Mouse (Mus musculus): ENCODE data around the gene Zan. TPM values are rescaled to one million over a fixed set of nuclear protein-coding genes. Genes with fewer than 3 reads are reported as not detected.

Gene Zan
- polyA plus RNA-seq, 2 experiments from 2014 or later: 0.11 to 0.21 TPM

DNA sequence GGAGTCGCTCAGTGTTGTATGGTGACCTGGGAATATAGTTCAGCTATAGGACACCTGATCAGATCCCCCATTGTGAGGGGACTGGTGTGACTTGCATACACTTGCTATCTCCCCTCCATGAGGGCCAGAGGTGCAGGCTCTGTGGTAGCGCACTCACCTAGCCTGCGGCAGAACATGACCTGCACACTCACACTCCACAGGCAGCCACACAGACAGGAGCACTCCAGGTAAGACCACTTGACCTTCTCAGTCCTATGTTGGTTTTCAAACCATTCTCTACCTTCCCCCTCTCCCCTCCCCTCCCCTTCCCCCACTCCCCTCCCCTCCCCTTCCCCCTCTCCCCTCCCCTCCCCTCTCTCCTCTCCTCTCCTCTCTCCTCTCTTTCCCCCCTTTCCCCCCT, 66.3 kb downstream of the Zan start:
- no peak for ATAC-seq

DNA sequence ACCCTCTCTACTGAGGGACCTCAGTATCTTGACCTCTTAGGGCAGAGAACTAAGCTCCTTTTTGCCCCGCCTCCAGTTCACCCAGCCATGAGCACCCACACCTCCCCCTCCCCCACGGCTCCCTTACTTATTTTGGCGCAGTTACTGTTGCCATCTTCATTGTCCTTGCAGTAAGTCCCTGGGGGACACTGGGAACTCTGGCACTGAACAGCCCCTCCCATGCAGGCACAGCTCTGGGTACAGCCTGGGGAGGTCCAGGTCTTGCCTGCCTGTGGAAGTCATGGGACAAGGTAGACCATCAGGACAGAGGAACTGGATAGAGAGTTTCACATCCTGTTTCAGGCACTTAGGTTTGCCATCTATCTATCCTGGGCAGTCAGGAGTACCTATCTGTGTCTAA, 66.8 kb downstream of the Zan start:
- ATAC-seq: no peak

DNA sequence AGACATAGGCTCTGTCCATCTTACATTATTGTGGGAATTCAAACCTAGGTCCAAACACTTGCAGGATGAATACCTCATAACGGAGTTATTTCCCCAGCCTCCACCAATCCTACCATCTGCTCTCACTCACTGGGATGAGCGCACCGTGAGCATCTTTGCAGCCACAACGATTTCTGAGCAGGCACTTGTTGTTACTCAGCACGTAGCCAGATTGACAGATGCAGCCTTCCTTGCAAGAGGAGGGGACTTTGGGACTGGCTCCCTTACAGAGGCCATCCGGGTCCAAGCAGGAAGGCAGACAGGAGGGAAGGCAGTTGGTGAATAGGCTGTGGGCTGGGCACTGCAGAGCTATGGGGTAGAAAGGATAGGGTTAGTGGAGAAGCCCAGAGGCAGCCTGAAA, 67.4 kb downstream of the Zan start:
- no peak for ATAC-seq

DNA sequence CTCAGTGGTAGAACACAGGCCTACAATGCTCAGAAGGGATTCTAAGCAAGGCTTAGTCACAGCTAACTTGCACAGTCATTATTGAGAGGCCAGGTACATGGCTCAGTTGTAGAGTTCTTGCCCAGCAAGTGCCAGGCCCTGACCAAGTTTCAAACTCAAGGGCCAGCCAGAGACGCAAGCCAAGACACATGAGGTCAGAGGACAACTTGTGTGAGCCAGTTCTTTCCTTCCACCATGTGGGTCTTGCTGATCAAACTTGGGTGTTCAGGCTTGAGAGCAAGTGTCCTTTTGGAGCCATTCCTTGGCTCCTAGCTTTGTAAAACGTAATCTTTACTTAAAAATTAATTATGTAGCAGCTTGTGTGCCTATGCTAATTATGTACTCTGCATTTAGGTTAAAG, 72.8 kb downstream of the Zan start:
- no peak for ATAC-seq

DNA sequence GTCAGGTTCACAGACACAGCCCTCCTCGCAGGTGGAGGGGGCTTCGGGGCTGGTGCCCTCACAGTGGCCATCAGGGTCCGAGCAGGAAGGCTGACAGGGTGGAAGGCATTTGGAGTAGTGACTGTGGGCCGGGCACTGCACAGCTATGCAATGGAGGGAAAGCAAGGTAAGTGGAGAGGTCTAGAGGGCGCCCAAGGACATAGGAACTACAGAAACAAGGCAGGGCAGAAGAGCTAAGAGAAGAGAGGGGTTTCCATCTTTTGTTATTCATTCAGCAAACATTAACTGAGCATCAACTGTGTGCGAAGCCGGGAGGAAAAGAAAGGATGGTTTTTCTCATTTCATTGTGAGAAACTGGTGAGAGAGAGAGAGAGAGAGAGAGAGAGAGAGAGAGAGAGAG, 82.4 kb downstream of the Zan start:
- ATAC-seq: no peak

DNA sequence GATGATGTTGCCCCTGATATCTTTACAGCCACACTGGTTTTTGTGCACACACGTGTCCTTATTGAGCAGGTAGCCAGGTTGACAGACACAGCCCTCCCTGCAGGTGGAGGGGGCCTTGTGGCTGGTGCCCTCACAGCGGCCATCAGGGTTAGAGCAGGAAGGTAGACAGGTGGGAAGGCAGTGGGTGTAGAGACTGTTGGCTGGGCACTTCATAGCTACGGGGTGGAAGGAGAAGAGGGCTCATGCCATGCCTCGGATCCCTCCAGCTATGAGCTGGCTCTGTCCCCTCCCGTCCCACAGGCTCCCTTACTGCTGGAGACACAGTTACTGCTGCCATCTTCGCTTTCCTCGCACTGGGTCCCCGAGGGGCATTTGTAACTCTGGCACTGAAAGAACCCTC, 85.2 kb downstream of the Zan start:
- no peak for ATAC-seq

DNA sequence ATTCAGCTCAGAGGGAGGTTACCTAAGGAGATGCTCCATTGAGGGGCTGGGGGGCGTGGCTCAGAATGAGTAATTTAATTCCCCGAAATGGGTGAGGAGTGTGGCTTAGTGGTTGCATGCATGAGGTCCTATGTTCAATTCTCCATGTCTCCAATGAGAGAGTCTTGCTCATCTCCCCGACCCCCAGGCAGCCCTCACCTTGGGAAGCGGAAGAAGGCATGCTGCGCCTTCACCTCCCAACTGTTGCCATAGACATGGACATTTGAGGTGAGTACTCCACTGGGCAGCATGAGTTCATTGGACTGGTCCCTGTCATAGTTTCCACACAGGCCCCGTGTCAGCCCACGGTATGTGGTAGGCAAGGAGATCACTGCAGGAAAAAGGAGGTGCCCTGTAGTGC, 90.2 kb downstream of the Zan start:
- ATAC-seq: no peak

DNA sequence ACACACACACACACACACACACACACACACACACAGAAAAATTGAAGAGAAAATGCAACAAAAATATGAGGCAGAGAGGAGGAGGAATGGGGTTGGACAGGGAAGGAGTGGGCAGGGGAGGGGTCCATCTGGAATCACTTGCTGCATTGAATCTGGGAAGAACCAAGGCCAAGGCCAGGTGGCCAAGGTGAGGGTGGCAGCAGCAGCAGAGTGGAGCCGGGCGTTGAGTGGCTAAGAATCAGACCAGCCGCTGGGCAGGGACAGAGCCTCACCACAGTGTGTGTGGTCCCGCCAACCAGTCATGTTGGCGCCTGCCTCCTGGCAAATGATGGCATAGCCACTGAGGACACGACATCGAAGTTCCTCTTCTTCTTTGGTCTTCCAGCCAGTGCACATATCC, 93.4 kb downstream of the Zan start:
- no peak for ATAC-seq

DNA sequence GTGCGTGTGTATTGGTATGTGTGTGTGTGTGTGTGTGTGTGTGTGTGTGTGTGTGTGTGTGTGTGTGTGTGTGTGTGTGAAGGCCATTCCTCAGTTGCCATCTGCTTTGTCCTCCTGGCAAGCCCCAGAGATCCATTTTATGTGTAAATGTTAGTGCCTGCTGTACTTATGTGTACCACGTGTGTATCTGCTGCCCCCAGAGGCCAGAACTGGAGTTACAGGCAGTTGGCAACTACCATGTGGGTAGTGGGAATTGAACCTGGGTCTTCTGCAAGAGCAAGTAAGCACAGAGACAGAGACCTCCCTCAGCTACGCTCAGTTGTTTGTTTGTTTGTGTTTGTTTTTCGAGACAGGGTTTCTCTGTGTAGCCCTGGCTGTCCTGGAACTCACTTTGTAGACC, 95.7 kb downstream of the Zan start:
- no peak for ATAC-seq

DNA sequence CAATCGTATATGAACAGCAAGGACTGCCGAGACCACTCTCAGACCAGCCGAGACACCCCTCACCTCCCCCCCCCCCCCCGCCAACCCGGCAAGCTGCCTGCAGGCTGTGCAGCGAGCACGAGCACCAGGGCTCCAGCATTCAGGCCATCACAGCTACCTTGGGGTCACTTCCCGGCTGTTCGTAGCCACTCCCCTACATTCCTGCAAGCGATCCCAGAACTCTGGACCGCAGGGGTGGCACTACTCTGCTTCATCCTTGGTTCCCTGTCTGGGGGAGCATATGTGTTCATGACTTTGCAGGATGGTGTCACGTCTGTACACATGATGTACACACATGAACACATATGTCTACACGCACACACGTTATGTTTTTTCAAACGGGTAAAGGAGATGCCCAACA, 99.3 kb downstream of the Zan start:
- ATAC-seq: no peak

DNA sequence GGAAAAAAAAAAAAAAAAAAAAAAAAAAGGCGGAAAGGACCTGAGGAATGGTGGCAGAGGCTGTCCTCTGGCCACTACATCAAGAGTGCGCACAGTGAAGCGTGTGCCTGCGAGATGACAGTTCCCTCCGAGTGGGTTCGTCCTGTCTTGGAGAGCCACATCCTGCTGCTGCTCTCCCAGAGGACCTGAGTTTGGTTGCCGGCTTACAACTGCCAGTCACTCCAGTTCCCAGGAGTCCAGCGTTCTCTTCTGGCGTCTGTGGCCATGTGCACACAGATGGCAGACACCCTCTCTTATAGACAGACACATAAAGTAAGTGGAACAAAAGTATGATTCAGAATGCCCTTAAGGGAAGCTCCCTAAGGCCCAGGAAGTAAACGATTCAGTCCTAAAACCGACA, 99.7 kb downstream of the Zan start:
- no peak for ATAC-seq

DNA sequence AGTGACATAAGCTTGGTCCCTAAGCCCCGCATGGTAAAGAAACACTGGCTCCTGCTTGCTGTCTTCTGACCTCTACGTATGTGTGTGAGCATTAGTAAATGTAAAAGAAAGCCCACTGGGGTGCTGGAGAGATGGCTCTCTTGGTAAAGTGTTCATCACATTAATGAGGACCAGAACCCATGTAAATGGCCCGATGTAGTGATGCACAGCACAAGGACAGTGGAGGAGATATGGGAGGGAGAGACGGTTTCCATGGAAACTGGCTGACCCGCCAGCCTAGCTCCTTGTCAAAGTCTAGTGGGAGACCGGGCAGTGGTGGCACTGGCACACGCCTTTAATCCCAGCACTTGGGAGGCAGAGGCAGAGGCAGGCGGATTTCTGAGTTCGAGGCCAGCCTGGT, 100.1 kb downstream of the Zan start:
- ATAC-seq: no peak

DNA sequence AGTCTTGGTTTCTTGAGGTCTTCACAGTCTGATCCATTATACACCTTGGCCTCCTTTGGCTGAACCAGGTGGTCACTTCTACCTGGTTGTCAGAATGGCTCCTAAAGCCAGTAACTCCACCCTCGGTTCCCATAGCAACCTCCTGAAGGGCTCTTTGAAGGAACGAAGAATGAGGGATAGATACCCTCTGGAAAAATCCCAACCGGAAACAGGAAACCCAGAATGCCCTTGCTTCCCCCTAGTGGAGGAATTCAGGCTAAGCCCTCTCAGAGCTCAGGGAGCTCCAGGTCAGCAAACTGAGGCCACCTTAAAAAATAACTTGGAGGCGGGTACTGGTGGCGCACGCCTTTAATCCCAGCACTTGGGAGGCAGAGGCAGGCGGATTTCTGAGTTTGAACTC, 100.7 kb downstream of the Zan start:
- no peak for ATAC-seq

DNA sequence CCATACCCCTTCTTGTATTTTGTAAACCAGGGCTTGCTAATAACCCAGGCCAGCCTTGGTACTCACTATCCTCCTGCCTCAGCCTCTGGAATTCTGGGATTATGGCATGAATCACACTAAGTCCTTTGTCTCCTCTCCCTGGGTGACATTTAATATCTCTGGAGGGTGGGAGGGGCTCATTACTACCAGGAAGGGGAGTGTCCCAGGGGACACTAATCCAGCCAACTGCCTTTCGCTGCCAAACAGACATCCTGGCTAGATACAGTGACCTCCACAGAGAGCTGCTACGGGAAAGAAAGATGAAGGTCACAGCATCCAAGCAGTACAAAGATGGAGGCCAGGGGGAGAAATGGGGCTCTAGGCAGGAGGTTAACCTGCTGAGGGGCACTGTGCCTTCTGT, 101.2 kb downstream of the Zan start:
- no peak for ATAC-seq

DNA sequence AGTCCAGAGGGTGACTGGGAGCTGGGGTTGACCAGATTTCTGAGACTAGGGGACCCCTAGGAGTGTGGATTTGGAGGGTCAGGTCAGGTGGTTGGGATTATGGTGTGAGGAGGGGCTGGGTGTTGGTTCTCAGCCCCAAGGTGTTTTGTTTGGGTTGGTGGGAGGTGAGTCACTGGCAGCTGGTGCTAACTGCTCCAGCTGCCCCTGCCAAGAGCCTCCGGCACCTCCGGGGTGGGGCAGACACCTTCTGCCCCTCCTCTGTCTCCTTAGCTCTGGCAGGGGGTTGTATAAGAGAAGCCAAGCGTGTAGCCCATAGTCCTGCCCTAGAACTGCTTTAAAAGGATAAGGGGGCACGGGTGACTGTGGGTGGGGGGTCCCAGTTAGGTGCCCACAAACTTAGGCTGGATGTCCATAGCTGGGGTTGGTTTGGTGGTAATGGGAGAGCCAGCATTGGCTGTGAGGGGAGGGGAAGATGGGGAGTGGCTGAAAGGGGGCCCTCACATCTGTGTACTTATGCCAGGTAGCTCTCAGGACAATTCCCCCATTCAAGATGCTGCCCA, 102.3 kb downstream of the Zan start:
- ATAC-seq: no peak

DNA sequence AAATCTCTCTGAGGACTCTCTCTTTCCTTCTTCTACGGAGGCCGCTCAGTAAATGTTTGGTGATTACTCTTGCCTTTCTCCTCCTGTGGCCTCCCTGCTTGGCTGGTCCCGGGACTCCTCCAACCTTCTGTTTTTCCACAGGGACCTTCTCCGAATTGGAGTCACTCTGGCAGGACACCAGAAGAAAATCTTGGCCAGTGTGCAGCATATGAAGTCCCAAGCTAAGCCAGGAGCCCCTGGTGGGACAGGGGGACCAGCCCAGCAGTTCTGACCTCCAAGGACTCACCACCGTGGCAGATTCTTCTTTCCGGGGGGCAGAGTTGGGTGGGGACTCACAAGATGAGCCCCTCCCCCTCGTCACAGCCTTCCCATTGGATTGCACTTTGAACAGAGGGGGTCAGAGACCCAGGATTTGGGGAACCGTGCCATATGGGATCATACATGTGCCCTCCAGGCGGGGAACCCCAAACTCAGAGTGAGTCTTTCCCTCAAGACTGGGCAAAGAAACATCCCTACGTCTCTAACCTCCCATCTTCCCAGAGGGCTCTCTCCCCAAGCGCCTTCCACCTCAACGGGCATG, 103.4 kb downstream of the Zan start:
- ATAC-seq: no peak

DNA sequence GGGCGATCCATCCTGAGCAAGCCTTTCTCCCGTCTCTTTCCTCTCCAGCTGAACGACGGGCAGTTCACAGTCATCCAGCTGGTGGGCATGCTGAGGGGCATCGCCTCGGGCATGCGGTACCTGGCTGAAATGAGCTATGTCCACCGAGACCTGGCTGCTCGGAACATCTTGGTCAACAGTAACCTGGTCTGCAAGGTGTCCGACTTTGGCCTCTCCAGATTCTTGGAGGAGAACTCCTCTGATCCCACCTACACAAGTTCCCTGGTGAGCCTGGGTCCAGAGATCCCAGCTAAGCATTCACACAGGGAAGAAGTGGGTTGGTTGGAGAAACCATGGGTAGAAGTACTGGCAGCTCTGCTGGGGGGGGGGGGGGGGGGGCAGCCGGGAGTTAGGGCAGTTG, 107.2 kb downstream of the Zan start:
- no peak for ATAC-seq

DNA sequence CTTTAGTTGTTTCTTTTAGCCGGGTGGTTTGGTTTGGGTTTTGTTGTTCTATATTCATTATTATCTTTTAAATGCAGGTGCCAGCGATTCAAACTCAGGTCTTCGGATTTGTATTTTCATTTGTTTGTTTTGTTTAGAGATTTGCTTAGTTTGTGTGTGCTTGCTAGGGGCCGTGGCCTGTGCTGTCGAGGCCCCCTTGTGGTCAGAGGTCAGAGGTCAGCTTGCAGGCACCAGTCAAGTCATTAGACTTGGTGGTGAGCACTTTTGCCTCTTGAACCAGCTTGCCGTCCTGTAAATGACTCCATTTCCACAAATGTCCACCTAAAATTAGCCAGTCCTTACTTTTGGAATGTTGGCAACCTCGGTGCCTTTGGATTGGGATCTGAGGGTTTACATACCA, 118.5 kb downstream of the Zan start:
- ATAC-seq: no peak

DNA sequence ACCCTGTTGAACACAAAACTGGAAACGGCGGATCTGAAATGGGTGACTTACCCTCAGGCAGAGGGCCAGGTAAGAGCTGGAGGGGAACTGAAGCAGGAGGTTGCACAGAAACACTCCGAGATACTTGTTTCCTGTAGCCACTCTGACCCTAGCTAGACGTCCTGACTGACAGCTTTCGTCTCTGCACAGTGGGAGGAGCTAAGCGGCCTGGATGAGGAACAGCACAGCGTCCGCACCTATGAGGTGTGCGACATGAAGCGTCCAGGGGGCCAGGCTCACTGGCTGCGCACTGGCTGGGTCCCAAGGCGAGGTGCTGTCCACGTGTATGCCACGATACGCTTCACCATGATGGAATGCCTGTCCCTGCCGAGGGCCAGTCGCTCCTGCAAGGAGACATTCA, 122.8 kb downstream of the Zan start:
- ATAC-seq: no peak

DNA sequence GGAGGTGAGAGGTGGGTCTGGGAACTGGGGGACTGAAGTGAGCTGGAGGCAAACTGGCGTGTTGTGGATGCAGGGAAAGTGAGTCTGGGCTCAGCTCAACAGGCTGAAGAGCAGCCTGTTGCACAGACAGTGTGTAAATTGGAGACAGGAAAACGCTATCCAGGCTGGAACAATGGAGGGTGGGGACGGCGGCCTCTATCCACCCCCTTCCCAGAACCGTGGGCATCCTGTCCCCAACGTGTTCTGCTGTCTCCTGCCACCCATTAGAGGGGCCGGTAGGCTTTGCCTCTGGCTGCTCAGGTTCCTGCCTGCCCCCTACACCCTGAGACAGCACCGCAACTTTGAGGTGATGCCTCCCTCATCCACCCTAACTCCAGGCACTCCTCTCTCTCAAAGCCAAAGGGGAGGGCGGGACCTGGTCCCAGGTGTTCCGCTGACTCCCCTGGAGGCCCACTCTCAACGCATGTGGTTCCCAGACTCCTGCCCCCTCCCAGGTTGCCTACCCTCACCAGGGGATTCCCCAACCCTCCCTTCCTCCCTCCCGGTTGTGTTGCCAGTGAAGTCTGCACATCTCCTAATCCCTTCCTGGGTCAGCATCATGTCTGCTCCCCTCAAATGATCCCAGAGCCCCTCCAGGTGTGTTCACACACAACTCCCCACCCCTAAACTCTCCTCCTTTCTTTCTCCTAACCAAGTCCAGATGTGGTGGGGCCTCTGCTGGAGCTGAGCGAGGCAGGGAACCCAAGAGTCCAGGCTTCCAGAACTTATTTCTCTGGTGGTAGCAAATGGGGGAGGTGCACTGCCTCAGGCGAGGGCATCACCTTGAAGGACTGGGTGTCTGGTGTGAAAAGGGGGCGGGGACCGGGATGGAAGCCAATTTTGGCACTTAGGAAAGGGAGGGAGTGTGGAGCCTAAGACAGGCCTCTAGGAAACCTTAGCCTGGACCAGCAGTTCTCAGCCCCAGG, 124.6 kb downstream of the Zan start:
- no peak for ATAC-seq

DNA sequence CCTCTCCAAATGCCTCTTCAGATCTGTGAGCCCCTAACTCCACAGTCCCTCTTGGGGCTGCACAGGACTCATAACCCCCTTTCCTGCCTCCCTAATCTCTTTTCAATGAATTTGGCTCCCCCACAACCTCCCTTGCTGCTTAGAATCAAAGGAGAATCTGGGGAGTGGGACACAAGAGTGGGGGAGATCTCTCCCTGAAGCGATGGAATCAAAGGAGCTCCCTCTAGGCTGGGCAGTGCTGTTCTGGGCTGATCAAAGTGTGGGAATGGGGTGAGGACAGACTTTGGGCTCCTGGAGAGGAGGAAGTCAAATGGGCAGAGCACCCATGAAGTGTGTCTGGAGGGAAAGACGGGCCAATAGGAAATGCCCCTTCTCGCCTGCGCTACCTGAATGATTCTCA, 125.5 kb downstream of the Zan start:
- no peak for ATAC-seq

DNA sequence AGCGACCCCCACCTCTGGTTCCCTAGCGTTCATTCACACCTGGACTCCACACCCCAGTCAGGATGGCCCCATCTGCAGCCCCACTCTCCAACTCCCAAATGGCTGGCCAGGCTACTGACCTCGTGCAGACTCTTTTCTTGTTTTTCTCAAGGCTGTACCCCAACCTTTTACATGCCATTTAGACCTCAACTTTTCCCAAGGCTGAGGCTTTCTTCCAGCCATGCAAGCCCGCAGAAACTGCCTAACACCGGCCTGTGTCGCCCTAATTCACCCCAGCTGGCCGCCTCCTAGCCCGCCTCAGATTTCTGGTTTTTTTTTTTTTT, 125.8 kb downstream of the Zan start:
- ATAC-seq: no peak

DNA sequence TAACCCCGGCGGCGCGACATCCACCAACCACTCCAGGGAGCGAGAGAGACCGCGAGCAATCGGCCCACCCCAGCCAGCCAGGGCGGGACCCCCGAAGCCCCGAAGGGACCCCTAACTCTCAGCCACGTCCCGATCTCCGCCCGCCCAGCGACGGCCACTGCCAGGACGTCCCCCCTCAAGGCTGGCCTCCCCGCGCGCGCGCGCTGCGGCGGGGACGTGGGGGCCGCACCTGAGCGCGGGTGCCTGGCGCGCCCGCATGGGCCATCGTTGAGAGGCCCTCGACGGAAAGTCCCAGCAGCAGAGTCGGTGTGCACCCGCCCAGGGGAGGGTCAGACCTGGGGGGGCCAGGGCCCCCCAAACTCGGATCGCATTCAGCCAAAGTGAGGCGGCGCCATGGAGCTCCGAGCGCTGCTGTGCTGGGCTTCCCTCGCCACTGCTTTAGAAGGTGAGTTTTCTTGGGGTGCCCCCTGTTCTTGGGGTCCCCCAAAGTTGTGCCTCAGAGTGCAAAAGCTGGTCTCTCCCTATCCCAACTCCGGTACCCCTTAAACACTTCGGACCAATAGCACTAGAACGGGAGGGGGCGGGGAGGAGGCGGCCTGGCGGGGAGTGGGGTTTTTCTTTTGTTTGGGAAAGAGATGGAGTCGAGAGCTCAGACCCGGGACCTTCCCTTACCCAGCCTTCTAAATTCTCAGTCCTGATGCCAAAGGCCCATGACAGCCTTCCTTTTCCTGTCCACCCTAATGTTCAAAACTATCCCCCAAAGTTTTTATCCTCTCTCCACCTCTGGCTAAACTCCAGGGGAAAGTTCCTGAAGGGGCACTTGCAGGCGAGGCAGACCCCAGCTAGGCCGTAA, 126.4 kb downstream of the Zan start:
- no peak for ATAC-seq

Measured in activated CD4-positive, CD25-positive, alpha-beta regulatory T cell, adult 4 months (primary cell).